Mouse (Mus musculus): ENCODE results near the gene Xlr. TPM values are rescaled to one million over a fixed set of nuclear protein-coding genes. Genes with fewer than 3 reads are reported as not detected.
"Not testable (repeated sequence)": the region's sequence is repeated elsewhere in the genome, so short reads cannot be mapped to it uniquely, and the experiment has no call there.

Xlr gene
- polyA plus RNA-seq (2012; rRNA removed) = 0.06 and 0.16 TPM in 2 replicates

- H3K4me3 ChIP-seq (ENCODE audit: extremely low read depth, insufficient read depth, insufficient read length); H3K27me3 ChIP-seq (ENCODE audit: control insufficient read depth, insufficient read depth, low read length); DNase-seq (ENCODE audit: low read depth in 1 of 2, low spot score in 2 of 2); H3K4me1 ChIP-seq (ENCODE audit: control insufficient read depth, insufficient read depth, insufficient read length); H3K36me3 ChIP-seq (ENCODE audit: control insufficient read depth, insufficient read depth, low read length); H3K27ac ChIP-seq (ENCODE audit: insufficient read depth, low read length): not testable (repeated sequence)
- WGBS = 82% methylated on average over 11 of the region's 11 CpGs
Observed at GRCm38 (mm10) chrX:53797519-53797918, at the start of gene Xlr. Gene Xlr (minus strand): TSS chrX:53797706.

- WGBS = 52% methylated on average over 3 of the region's 3 CpGs
- H3K27ac ChIP-seq (ENCODE audit: insufficient read depth, low read length) = no peak overlapping the region
- H3K27me3 ChIP-seq (ENCODE audit: control insufficient read depth, insufficient read depth, low read length) = no peaks in the 10 kb centered on the region
- no peaks in the 10 kb centered on the region for H3K36me3 ChIP-seq (ENCODE audit: control insufficient read depth, insufficient read depth, low read length)
- DNase-seq (ENCODE audit: low read depth in 1 of 2, low spot score in 2 of 2) = no peak
- no peaks in the 10 kb centered on the region for H3K4me1 ChIP-seq (ENCODE audit: control insufficient read depth, insufficient read depth, insufficient read length)
- H3K4me3 ChIP-seq (ENCODE audit: extremely low read depth, insufficient read depth, insufficient read length) = no peak overlapping the region
- no peak for TF ChIP-seq POLR2A (IDR thresholded peaks at IDR 0.05; ENCODE audit: low read depth, low read length)
- no peak for TF ChIP-seq CTCF (IDR thresholded peaks at IDR 0.05; ENCODE audit: extremely low read depth, insufficient read depth, insufficient read length, insufficient replicate concordance)
Observed at GRCm38 (mm10) chrX:53799074-53799473, 1.6 kb upstream of the Xlr start.

GRCm38 (mm10) chrX:53776276-53776675 lies 21.2 kb downstream of the Xlr start, which contains the start of gene Zfp36l3:
Gene Zfp36l3 (minus strand): TSS chrX:53776394.
- no peak within 1 kb of the TSS for H3K27ac ChIP-seq (ENCODE audit: insufficient read depth, low read length)
- 90% methylated on average over 12 of the region's 12 CpGs for WGBS
- TF ChIP-seq CTCF (IDR thresholded peaks at IDR 0.05; ENCODE audit: extremely low read depth, insufficient read depth, insufficient read length, insufficient replicate concordance) = no peak
- no peak for TF ChIP-seq POLR2A (IDR thresholded peaks at IDR 0.05; ENCODE audit: low read depth, low read length)
- no peaks in the 10 kb centered on the region for H3K36me3 ChIP-seq (ENCODE audit: control insufficient read depth, insufficient read depth, low read length)
- no peak within 1 kb of the TSS for H3K4me3 ChIP-seq (ENCODE audit: extremely low read depth, insufficient read depth, insufficient read length)
- DNase-seq (ENCODE audit: low read depth in 1 of 2, low spot score in 2 of 2) = no peak
- no peaks in the 10 kb centered on the region for H3K4me1 ChIP-seq (ENCODE audit: control insufficient read depth, insufficient read depth, insufficient read length)
- no peaks in the 10 kb centered on the region for H3K27me3 ChIP-seq (ENCODE audit: control insufficient read depth, insufficient read depth, low read length)

GRCm38 (mm10) chrX:53757736-53758135 lies 39.8 kb downstream of the Xlr start, which contains the start of gene 1700013H16Rik:
Gene 1700013H16Rik (minus strand): TSS chrX:53757831.
- no peak within 1 kb of the TSS for H3K27ac ChIP-seq (ENCODE audit: insufficient read depth, low read length)
- no peaks in the 10 kb centered on the region for H3K36me3 ChIP-seq (ENCODE audit: control insufficient read depth, insufficient read depth, low read length)
- no peaks in the 10 kb centered on the region for H3K27me3 ChIP-seq (ENCODE audit: control insufficient read depth, insufficient read depth, low read length)
- TF ChIP-seq CTCF (IDR thresholded peaks at IDR 0.05; ENCODE audit: extremely low read depth, insufficient read depth, insufficient read length, insufficient replicate concordance) (no peak), POLR2A (IDR thresholded peaks at IDR 0.05; ENCODE audit: low read depth, low read length) (no peak)
- H3K4me1 ChIP-seq (ENCODE audit: control insufficient read depth, insufficient read depth, insufficient read length) = no peaks in the 10 kb centered on the region
- H3K4me3 ChIP-seq (ENCODE audit: extremely low read depth, insufficient read depth, insufficient read length) = no peak within 1 kb of the TSS
- 90% methylated on average over 16 of the region's 16 CpGs for WGBS
- no peak for DNase-seq (ENCODE audit: low read depth in 1 of 2, low spot score in 2 of 2)

GRCm38 (mm10) chrX:53752851-53753250 lies 44.7 kb downstream of the Xlr start:
- no peak overlapping the region for H3K27ac ChIP-seq (ENCODE audit: insufficient read depth, low read length)
- TF ChIP-seq CTCF (IDR thresholded peaks at IDR 0.05; ENCODE audit: extremely low read depth, insufficient read depth, insufficient read length, insufficient replicate concordance) (no peak), POLR2A (IDR thresholded peaks at IDR 0.05; ENCODE audit: low read depth, low read length) (no peak)
- H3K27me3 ChIP-seq (ENCODE audit: control insufficient read depth, insufficient read depth, low read length) = no peaks in the 10 kb centered on the region
- no peak overlapping the region for H3K4me3 ChIP-seq (ENCODE audit: extremely low read depth, insufficient read depth, insufficient read length)
- no peaks in the 10 kb centered on the region for H3K4me1 ChIP-seq (ENCODE audit: control insufficient read depth, insufficient read depth, insufficient read length)
- whole genome bisulfite sequencing = 80% methylated on average over 1 of the region's 1 CpGs
- no peaks in the 10 kb centered on the region for H3K36me3 ChIP-seq (ENCODE audit: control insufficient read depth, insufficient read depth, low read length)
- DNase-seq (ENCODE audit: low read depth in 1 of 2, low spot score in 2 of 2) = no peak

GRCm38 (mm10) chrX:53728967-53729366 lies 68.5 kb downstream of the Xlr start:
- TF ChIP-seq POLR2A (IDR thresholded peaks at IDR 0.05; ENCODE audit: low read depth, low read length) (no peak), CTCF (IDR thresholded peaks at IDR 0.05; ENCODE audit: extremely low read depth, insufficient read depth, insufficient read length, insufficient replicate concordance) (no peak)
- no peak overlapping the region for H3K27ac ChIP-seq (ENCODE audit: insufficient read depth, low read length)
- H3K27me3 ChIP-seq (ENCODE audit: control insufficient read depth, insufficient read depth, low read length) = no peaks in the 10 kb centered on the region
- no peak for DNase-seq (ENCODE audit: low read depth in 1 of 2, low spot score in 2 of 2)
- H3K4me1 ChIP-seq (ENCODE audit: control insufficient read depth, insufficient read depth, insufficient read length) = no peaks in the 10 kb centered on the region
- 77% methylated on average over 2 of the region's 2 CpGs for whole genome bisulfite sequencing
- no peak overlapping the region for H3K4me3 ChIP-seq (ENCODE audit: extremely low read depth, insufficient read depth, insufficient read length)
- no peaks in the 10 kb centered on the region for H3K36me3 ChIP-seq (ENCODE audit: control insufficient read depth, insufficient read depth, low read length)

Other genes with a start within 250 kb of the Xlr start
- gene Rtl8c, start 189.7 kb downstream of the Xlr start, polyA plus RNA-seq (2012; rRNA removed) = 16.2 and 18.7 TPM in 2 replicates
- gene Gm14597, start 188.7 kb downstream of the Xlr start, polyA plus RNA-seq (2012; rRNA removed) = not detected in 2 replicates
- 42.7 and 52.7 TPM in 2 replicates for gene Rtl8a, start 154.0 kb downstream of the Xlr start, polyA plus RNA-seq (2012; rRNA removed)
- 38.2 and 50.0 TPM in 2 replicates for gene Rtl8b, start 127.3 kb downstream of the Xlr start, polyA plus RNA-seq (2012; rRNA removed)
- gene 4930502E18Rik, start 72.9 kb downstream of the Xlr start, polyA plus RNA-seq (2012; rRNA removed) = not detected in 2 replicates
- gene 1700013H16Rik, start 39.9 kb downstream of the Xlr start, polyA plus RNA-seq (2012; rRNA removed) = not detected in 2 replicates
- 0.11 and 0.12 TPM in 2 replicates for gene Zfp36l3, start 21.3 kb downstream of the Xlr start, polyA plus RNA-seq (2012; rRNA removed)